Mouse (Mus musculus): ENCODE results near the gene Hdac11.

- TF ChIP-seq CTCF (IDR thresholded peaks at IDR 0.05; ENCODE audit: extremely low read depth, insufficient read depth, low read length) (no peak), POLR2A (IDR thresholded peaks at IDR 0.05; ENCODE audit: extremely low read depth, insufficient read depth, low read length) (no peak)
Observed at GRCm38 (mm10) chr6:91125228-91125585, 31.3 kb upstream of the Hdac11 start.

Data from cortical plate, adult 2 months (tissue).